Mouse (Mus musculus) liver, adult 2 months (tissue): Measurements from ENCODE around the gene 4932414N04Rik.

Source experiments
- CTCF ChIP-seq: fragments of 200-500 bp; IDR thresholded peaks from 2 replicates; pipeline ENCODE4 v1.5.1; 2011; ENCODE audit warnings: low read depth, low read length, control low read depth
- POLR2A ChIP-seq: fragments of 200-500 bp; IDR thresholded peaks from 2 replicates; pipeline ENCODE4 v1.6.1; 2011; ENCODE audit warnings: low read length, control low read depth; ENCODE audit not compliant: insufficient read depth; ENCODE audit errors: extremely low read depth

- no peak for TF ChIP-seq CTCF
- no peak for TF ChIP-seq POLR2A
These were observed 126.2 kb downstream of the 4932414N04Rik start for GRCm38 (mm10) chr2:68782268-68783132.
